Mouse (Mus musculus): ENCODE data around the gene Ache.
"Not testable (repeated sequence)": the region's sequence is repeated elsewhere in the genome, so short reads cannot be mapped to it uniquely, and the experiment has no call there.

The Ache gene

DNA sequence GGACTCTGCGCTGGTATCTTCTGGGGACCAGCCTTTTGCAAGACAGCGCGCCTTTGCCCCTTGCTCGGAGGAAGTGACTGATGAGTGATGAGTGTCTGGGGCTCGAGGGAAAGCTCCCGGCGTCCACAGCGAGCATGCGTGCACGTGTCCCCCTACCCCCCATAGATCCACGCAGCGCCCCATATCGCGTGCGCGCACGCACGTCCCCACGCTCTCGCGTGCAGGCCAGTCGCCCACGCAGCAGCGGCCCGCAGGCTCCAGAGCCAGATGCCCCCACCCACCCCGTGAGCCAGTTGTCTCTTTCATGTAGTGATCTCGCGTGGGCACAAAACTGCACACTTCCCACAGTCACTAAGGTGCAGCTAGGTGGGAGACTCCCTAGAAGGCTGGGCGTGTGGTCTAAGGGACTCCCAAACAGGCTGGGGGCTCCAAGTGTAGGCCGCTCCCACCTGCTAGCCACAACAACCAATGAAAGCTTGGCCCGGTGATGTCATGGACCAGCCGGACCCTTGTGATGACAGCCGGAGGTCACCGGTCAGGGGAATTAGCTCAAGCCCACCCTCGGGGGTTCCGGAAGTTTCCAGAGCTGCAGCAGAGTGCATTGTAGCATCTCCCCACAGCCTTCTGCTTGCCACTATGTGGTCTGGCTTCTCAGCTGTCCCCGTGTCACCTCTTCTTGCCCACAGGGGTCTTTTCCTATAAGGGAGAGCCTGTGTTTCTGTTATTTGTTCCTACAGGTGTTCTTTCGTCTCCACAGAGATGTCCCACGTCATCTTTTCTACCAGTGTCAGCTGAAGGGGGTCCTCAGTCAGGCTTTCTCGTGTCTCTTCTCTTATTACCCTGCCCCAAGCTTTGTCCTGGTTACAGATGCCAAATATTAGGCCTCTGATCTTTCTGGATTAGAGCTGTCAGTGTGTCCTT, at the start of gene Ache:
Ache (plus strand) TSS at position 488 of the 921 bp plus-strand sequence.
- DNase-seq: no peak

DNA sequence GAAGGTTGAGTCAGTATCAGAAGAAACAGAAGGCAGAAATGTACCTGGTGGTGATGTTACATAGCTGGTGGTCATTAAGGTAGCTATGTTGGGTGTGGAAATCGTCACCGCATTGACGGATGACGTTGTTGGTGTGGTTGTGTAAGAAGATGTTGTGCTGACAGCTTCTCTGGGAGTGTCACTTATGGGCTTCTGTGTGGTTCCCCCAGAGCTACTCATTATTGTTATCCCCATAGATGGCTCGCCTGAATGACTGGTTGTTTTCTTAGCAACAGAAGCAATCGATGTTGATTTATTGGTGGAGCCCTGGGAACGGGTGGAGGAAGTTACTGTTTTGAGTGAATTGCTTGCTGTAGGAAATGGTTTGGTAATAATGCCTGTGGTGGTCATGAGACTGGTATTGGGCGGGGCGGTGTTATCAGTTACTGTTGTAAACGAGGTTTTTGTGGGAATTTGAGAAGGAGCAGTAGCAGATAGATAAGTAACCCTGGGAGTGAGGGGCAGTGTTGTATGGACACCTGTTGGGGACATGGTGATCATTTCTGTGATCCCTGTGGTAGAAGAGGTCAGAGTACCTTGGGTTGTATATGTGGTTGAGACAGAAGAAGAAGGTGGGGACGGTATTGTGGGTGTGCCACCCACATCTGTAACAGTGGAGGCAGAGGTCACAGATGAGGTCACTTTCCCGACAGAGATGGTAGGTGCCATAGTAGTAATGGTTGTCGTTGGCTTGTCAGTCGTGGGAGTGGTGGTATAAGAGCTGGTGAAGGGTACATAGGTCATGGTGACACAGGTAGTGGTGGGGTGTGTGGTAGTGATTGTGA, 23.2 kb upstream of the Ache start:
- no peak for DNase-seq

DNA sequence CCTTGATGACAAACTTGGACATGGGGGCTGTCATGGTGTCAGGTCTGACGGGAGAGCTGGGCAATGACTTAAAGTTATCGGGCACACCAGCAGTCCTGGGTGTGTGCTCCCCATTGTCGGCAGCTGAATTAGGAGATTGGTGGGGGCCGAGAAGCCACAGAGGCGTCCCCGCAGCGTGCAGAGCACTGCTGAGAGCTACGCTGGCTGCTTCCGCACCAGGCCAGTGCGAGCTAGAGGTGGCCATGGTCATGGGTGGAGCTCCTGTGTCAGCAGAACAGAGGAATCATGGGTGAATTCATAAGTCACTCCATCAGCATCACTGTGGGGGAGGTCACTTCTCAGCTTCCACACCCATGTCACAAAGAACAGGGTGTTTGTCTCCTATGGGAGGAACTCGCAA, 22.5 kb upstream of the Ache start:
- no peak for DNase-seq

DNA sequence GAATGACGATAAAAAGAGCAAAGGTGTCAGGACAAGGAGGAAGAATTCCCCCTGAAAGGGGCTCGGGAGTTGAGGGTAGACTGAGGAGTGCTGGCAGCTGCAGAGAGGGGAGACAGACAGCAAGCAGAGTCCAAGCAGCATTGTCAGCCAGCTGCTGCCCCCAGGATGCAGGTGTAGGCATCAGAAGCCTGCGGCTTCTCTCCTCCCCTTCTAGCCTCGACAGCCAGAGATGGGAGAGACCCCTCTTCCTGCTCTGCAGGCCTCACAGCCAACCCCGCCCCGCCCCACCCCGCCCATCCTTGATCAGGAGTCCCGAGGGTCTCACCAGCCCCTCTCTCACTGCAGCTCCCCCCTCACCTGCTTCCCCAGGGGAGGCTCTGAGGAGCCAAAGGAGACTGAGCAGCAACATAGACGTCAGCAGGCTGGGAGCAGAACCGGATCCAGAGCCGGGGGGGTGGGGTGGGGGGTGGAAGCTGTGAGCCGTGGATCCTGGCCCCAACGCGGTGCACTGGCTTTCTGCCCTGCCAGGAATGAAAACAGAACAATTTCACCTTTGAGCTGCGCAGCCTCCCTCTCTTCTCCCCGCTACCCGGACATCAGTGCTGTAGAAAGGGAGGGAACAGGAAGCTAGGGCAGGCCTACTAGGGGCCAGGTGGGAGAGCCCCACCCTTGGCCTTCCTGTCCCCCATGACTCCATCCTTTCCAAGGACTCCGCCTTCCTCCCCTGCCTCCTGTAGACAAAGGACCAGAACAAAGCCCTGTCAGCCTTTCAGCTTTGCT, 19.0 kb upstream of the Ache start:
- DNase-seq: no peak

DNA sequence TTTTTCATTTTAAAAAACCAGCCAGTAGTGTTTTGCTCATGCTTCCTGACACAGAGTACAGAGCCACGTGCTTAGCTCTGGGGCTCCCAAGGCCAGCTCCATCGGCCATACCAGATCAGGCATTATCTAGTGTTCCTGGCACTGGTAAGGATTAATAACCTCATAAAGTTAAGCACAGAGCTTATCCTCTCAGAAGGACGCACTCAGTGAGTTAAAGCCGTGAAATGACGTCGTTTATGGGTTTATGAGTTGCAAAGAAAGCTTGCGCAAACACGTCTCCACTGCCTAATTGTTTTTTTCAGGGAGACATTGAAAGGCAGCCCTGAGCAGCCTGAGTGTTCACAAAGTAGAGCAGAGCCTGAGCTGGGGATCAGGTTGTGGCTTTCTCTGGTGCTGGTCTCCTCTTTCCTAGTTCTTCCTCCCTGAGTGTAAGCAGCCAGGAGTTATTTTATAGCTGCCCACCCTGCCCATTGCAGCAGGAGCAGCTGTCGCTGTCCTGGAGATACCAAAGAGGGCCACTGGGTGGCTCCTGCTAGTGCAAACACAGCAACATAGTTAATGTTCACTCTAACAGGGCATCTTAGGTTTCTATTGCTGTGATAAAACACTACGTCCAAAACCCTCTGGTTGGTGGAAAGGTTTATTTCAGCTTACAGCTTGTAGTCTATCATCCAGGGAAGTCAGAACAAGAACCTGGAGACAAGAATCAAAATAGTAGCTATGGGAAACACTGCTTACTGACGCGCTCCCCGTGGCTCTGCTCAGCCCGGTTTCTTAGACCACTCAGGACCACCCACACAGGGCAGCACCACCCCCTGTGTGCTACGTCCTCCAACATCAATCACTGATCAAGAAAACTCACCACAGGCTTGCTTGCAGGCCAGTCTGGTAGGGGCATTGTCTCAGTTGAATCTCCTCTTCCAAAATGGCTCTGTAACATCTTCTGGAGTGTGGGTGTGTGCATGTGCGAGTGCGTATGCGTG, 9.7 kb upstream of the Ache start:
- DNase-seq: peak in 1 of 2 experiments; percentile 40

DNA sequence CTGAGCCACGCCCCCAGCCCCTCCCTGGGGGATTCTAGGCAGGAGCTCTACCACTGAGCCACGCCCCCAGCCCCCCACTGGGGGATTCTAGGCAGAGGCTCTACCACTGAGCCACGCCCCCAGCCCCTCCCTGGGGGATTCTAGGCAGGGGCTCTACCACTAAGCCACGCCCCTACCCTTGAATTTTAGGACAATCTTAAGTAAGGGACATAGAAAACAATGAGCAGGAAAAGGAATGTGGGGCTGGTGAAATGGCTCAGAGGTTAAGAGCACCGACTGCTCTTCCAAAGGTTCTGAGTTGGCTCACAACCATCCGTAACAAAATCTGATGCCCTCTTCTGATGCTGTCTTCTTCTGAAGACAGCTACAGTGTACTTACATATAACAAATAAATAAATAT, 2.9 kb upstream of the Ache start:
- not testable (repeated sequence) for DNase-seq

DNA sequence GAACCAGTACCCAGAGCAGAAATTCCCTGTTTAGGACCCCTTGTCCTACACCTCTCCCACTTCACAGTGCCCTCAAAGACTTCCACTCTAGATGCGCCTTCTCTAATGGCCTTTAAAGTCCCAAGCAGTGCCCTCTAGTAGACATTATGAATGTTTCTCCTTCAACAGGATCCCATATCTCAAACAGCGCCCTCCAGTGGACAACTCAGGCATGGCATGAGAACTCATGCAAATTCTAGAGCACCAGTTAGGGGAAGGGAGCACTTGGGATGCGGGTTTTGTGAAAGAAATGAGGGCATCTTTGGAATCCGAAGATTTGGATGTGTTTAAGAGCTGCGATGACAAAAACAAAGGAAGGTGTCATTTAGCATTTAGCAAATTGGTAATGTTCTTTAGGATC, 2.3 kb upstream of the Ache start:
- peak in 1 of 2 experiments; percentile 65 for DNase-seq

DNA sequence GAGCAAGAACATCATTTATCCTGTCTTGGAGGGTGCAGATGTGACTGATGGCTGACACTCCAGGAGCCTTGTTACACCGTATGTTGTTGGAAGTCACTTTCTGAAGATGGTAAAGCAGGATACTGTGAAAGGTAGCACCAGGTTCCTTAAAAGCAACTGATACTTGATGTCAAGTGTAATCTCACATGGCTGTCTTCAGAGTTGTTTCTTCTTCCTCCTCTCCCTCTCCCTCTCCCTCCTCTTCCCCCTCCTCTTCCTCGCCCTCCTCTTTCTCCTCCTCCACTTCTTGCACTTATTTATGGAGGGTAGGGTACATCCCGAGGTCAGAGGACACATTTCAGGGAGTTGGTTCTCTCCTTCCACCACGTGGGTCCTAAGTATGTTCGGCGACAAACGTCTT, 1.3 kb upstream of the Ache start:
- DNase-seq: no peak

DNA sequence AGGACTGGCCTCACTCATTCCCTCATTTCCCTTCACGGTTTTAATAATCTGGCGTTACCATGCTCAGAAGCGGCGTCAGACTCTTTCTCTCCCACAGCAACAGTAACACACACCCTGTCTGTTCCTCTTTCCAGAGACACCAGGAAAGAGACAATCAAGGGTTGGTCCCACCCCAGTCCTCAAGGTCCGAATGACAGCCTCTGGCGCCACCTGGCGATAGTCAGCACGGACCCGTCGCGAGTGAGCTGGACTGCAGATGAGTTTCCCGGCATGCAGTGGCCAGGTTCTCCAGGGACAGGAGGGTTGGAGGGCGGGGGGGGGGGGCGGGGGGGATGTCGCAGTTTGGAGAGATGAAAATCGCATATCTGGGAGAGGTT, 676 bp upstream of the Ache start:
- peak; percentile 85 to 91 for DNase-seq

DNA sequence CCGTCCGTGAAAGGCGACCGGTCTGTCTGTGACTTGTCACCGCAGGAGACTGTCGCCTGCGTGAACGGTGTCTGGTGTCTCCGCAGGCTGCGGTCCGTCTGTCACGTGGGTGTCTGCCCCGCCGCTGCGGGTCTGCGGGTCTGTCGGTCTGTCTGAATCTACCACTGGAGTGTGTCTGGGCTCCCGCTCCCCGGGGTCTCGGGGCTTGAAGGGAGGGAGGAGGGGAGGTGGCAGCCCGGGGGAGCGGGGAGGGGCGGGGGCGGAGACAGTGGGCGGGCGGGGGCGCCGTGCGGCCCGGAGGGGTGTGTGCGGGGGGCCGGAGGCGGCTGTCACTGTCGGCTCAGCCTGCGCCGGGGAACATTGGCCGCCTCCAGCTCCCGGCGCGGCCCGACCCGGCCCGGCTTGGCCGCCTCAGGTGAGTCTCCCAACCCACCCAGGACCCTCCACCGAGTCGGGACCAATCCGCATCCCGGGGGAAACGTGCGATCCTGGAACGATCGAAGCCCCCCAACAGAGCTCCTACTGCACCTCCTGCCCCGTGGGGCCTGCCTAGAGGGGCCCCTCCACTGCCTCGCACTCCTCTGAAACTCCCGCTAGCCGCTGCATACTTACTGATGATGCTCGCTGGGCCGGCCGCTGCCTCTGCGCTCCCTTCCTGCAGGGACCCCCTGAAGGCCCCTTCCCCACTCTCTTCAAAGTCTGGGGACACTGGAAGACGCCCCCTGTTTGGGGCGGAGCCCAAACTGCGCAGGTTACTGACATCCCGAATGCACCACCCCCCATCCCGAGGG, 829 bp downstream of the Ache start:
- DNase-seq: no peak

DNA sequence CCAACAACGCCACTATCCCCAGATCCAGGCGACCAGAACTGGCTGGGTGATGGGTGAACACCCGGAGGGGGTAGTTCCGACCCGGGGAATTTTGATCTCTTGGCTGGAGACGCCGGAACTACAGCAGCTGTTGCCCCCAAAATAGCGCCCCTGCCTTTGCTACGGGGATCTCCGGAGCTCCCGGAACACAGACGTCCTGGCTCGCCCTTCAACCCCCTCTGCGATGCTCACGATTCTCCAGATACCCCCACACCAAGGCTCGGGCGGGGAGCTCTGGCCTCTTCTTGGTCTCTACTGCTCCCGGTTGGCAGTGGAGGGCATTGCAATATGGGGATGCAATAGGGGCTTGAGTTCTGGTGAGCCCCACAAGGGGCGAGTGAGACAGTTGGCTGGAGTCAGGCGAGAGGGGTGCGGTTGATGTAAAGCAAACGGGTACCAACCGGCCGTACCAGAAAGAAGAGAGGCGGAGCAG, 1.7 kb downstream of the Ache start:
- DNase-seq: peak; percentile 52 to 54

DNA sequence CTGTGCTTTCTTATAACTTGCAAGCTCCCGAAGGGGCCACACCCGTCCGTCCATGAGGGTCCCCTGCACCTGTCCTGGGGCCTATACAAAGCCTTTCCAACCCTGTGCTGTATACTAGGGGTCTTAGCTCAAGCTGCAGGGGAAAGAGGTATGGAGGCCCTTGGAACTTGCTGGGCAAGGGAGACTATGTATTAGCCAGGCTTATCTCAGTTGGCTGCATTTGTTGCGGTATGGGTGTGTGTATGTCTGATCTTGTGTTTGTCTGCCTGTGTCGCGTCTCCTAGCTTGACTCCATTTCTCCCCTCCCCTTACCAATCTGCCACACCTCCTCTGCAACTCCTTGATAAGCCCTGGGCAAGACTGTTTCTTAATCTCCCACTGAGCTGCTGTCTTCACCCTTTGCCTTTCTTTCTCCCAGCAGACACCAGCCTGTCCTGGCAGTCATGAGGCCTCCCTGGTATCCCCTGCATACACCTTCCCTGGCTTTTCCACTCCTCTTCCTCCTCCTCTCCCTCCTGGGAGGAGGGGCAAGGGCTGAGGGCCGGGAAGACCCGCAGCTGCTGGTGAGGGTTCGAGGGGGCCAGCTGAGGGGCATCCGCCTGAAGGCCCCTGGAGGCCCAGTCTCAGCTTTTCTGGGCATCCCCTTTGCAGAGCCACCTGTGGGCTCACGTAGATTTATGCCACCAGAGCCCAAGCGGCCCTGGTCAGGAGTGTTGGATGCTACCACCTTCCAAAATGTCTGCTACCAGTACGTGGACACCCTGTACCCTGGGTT, 2.5 kb downstream of the Ache start:
- DNase-seq: no peak

DNA sequence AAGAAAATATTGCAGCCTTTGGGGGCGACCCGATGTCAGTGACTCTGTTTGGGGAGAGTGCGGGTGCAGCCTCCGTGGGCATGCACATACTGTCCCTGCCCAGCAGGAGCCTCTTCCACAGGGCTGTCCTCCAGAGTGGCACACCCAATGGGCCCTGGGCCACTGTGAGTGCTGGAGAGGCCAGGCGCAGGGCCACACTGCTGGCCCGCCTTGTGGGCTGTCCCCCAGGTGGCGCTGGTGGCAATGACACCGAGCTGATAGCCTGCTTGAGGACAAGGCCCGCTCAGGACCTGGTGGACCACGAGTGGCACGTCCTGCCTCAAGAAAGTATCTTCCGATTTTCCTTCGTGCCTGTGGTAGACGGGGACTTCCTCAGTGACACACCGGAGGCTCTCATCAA, 3.4 kb downstream of the Ache start:
- DNase-seq: peak; percentile 80 to 81

DNA sequence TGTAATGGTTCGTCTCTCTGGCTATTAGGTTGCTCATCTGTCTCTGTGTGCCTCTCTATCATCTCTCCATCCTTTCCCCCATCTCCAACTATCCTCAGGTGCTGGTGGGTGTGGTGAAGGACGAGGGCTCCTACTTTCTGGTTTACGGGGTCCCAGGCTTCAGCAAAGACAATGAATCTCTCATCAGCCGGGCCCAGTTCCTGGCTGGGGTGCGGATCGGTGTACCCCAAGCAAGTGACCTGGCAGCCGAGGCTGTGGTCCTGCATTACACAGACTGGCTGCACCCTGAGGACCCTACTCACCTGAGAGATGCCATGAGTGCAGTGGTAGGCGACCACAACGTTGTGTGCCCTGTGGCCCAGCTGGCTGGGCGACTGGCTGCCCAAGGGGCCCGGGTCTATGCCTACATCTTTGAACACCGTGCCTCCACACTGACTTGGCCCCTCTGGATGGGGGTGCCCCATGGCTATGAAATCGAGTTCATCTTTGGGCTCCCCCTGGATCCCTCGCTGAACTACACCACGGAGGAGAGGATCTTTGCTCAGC, 4.1 kb downstream of the Ache start:
- DNase-seq: no peak

DNA sequence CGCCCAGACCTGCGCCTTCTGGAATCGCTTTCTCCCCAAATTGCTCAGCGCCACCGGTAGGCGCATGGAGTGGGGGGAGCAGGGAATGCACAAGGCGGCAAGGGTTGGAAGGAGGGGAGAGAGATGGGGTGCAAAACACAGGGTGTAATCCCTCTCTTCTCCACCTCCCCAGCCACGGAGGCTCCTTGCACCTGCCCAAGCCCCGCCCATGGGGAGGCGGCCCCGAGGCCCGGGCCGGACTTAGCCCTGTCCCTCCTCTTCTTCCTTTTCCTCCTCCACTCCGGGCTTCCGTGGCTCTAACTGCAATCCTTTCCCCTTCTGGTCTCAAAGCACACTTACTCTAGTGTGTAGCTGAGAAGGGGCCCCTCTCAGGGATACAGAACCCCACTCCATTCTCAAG, 6.0 kb downstream of the Ache start:
- peak; percentile 85 to 87 for DNase-seq

DNA sequence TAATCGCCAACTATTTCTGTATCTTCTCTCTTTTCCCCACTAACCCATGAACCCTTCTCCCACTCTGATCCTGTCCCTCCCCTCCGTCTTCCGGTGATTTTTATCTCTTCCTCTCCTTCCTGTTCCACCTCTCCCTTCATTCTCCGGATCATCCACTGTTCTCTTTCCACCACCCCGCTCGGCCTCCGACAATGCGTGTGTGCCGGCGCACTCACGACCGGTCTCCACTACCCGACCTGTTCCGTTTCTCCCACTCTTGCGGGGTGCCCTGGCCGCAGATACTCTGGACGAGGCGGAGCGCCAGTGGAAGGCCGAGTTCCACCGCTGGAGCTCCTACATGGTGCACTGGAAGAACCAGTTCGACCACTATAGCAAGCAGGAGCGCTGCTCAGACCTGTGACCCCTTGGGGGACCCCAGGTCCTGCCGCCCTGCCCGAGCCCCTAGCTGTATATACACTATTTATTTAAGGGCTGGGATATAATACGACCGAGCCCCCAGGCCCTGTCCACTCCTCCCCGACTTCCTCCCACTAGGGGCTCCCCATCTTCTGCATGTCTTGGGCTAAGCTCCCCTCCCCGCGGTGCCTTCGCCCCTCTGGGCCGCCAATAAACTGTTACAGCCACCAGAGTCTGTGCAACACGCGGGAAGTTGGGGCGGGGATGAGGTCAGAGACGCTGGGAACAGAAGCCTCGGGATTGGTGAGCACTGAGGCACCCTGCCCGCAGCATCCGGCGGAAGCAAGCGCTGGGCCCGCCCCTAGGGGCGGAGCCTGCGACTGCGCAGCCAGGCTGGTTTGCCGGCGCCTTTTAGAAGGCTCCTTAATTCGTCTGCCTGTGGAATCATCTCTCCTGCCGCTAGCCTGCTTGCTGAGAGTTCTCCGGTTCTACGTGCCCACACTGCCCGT, 6.8 kb downstream of the Ache start, which contains the start of gene Ufsp1:
Ufsp1 (plus strand) TSS at position 791 of the 905 bp plus-strand sequence.
- peak; percentile 96 to 97 for DNase-seq

DNA sequence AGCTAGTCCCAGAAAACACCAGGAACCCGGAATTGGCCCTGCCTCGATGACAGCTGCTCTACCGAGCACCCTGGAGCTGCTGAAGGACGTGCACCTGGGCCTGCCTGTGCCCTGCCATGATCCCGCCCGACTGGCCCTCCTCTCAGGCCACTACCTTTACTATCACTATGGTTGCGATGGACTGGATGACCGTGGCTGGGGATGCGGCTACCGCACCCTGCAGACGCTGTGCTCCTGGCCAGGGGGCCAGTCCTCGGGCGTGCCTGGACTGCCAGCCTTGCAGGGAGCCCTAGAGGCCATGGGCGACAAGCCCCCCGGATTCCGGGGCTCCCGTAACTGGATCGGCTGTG, 7.4 kb downstream of the Ache start:
- no peak for DNase-seq

DNA sequence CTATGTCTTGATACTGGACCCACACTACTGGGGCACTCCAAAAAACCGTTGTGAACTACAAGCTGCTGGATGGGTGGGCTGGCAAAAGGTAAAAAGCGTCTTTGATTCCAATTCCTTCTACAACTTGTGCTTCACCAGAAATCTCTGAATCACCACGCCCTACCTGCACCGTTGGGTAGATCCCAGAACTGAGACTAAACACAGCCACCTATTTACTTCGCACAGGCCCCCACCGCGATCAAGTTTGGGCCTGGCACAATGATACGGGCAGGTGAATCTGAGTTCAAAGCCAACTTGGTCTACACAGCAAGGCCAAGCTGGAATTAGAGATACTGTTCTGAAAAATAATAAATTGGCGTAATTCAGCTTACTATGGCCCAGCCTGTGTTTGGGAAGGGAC, 8.0 kb downstream of the Ache start:
- no peak for DNase-seq

DNA sequence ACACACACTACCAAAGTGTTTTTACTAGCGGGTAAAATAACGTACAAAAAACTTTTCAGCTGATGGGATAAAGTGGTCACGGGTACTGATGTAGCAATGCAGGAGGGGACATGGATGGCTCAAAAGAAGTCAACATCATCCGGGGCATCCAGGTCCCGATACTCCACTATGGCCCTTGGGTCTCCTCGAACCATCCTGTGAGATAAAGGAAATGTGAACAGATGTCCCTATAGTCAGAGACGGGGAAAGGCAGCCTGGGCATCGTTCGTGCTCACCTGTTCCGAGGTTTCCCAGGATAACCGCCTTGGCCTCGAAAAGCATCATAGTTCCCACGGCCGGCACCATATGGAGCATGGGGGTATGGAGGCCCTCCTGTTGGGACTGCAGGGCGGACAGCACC, 8.4 kb downstream of the Ache start:
- DNase-seq: no peak
